27 mouse cellular contexts compared by ENCODE assay signal in the genomic region with DNA sequence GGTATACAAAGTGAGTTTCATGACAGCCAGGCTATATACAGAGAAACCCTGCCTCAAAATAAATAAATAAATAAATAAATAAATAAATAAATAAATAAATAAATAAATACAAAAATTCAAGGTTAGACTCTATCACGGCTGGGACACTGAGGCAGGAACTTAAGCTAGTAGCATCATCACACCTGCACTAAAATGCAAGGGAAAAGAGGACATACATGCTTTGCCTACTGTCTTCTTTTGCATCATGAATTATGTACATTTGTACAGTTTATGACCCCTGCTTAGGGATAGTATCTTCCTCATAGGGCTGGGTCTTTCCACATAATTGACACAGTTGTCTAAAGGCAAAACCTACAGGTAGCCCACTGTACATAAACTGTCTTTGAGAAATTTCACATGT.
"Had no signal": no experiment of that assay in that cellular context is flagged by ENCODE, and none has a peak within 500 bp of the region (broad histone marks: within the 10 kb centered on the region; RNA-seq: fewer than 3 reads in every experiment).

No protein-coding gene starts in this region.

- H3K27ac ChIP-seq: gastrocnemius, adult 2 months; heart, embryonic 10.5 days; heart, embryonic 13.5 days; heart, embryonic 15.5 days; hindbrain, embryonic 12.5 days; hindbrain, embryonic 14.5 days; intestine, embryonic 15.5 days; layer of hippocampus, adult 2 months; left cerebral cortex, adult 2 months; limb, embryonic 10.5 days; limb, embryonic 12.5 days; liver, embryonic 13.5 days; liver, embryonic 15.5 days had no signal

- H3K4me3 ChIP-seq: gastrocnemius, adult 2 months; heart, embryonic 10.5 days; heart, embryonic 13.5 days; heart, embryonic 15.5 days; hindbrain, embryonic 12.5 days; intestine, embryonic 15.5 days; layer of hippocampus, adult 2 months; left cerebral cortex, adult 2 months; limb, embryonic 10.5 days; limb, embryonic 12.5 days; liver, embryonic 13.5 days; liver, embryonic 15.5 days had no signal

- ATAC-seq: hindbrain, embryonic 16.5 days; inflammation-experienced regulatory T-cells, adult 6 months; intestine, embryonic 15.5 days; intestine, postnatal 0 days had no signal

- H3K9me3 ChIP-seq: heart, embryonic 10.5 days; heart, embryonic 13.5 days; heart, embryonic 15.5 days; hindbrain, embryonic 12.5 days; intestine, embryonic 15.5 days; limb, embryonic 10.5 days; limb, embryonic 12.5 days; liver, embryonic 13.5 days; liver, embryonic 15.5 days had no signal

- H3K9ac ChIP-seq: heart, embryonic 13.5 days; heart, embryonic 15.5 days; hindbrain, embryonic 12.5 days; hindbrain, embryonic 14.5 days; intestine, embryonic 15.5 days; limb, embryonic 12.5 days; liver, embryonic 13.5 days; liver, embryonic 15.5 days had no signal

- H3K4me1 ChIP-seq: heart, embryonic 10.5 days; heart, embryonic 13.5 days; heart, embryonic 15.5 days; hindbrain, embryonic 12.5 days; intestine, embryonic 15.5 days; limb, embryonic 10.5 days; limb, embryonic 12.5 days; liver, embryonic 13.5 days; liver, embryonic 15.5 days had no signal

- H3K36me3 ChIP-seq: heart, embryonic 10.5 days; heart, embryonic 13.5 days; heart, embryonic 15.5 days; hindbrain, embryonic 12.5 days; intestine, embryonic 15.5 days; limb, embryonic 10.5 days; limb, embryonic 12.5 days; liver, embryonic 13.5 days; liver, embryonic 15.5 days had no signal

- H3K4me2 ChIP-seq: heart, embryonic 13.5 days; heart, embryonic 15.5 days; hindbrain, embryonic 12.5 days; hindbrain, embryonic 14.5 days; intestine, embryonic 15.5 days; limb, embryonic 12.5 days; liver, embryonic 11.5 days; liver, embryonic 13.5 days; liver, embryonic 15.5 days had no signal

- H3K27me3 ChIP-seq: heart, embryonic 13.5 days; heart, embryonic 15.5 days; hindbrain, embryonic 12.5 days; intestine, embryonic 15.5 days; limb, embryonic 12.5 days; liver, embryonic 13.5 days; liver, embryonic 15.5 days had no signal

- DNase-seq: gastrocnemius, adult 2 months; gastrocnemius, postnatal 10 days; gastrocnemius, postnatal 25 days; heart, adult 18-20 months; heart, postnatal 4 days; kidney, adult 18-20 months; kidney, adult 8-10 months; kidney, postnatal 10 days; kidney, postnatal 25 days; kidney, postnatal 4 days; liver; liver, embryonic 13.5 days had no signal
